Mouse (Mus musculus) kidney, adult 8-10 months (tissue): Measurements from ENCODE around the gene Gid4.
"Not testable (repeated sequence)": the region's sequence is repeated elsewhere in the genome, so short reads cannot be mapped to it uniquely, and the experiment has no call there.

ENCODE experiments used
- DNase-seq, 2 experiments: peaks; one replicate each; pipeline ENCODE4 v3.0.0; 2022

Gid4 gene

DNA sequence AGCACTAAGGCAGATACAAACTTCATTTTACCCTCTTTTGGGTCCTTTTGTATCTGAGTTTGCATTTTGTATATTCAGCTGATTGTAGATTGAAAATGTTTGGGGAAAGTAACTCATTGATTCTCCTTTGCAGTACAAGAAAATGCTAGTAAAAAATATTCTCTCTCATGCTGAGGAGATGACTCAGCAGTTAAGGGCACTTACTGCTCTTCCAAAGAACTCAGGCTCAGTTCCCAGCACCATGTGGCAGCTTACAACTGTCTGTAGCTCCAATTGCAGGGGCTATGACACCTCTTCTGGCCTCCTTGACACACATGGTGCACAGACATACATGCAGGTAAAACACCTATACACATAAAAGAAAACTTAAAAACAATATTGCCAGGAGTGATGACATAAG lies 16.6 kb downstream of the Gid4 start:
- DNase-seq: no peak

GRCm38 (mm10) chr11:60435133-60435532 lies 18.2 kb downstream of the Gid4 start:
- DNase-seq: no peak

- no peak for DNase-seq
Measured at GRCm38 (mm10) chr11:60436618-60437017, 19.7 kb downstream of the Gid4 start.

- DNase-seq: not testable (repeated sequence)
Measured at GRCm38 (mm10) chr11:60439621-60440020, 22.7 kb downstream of the Gid4 start.

- DNase-seq: no peak
Measured at GRCm38 (mm10) chr11:60440176-60440575, 23.2 kb downstream of the Gid4 start.

DNA sequence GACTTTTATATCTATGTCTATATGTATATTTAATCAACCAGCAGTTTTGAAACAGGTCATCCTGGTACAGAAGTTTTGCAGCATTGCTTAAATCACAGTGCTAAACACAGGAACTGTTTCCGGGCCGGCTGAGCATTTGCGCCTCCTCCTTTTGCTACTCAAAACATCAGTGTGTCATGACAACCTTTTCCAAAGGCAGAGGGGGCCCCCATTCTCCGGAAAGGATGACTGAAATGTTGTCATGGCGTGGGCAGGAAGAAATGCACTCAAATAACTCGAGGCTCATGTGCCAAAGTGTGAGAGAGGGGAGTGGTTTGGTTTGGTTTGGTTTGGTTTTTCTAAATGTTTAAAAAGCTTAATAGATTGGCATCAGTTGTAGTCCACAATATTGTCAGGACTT lies 26.0 kb downstream of the Gid4 start:
- no peak for DNase-seq

DNA sequence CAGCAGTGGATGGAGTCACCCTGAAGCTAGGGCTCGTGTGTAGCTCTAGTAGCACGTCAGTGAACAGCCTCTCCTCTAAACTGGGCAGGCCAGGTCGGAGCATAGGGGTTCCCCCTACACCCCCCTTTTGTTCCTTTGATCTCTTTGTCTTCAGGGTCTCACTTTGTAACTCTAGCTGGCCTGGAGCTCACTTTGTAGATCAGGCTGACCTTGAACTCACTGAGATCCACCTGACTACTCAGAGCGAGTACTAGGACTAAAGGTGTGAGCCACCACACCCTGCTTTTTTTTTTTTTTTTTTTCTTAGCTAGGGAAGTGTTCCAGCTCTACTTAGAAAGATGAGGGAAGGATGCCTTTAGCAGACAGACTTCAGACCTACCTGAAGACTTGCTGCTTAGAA lies 27.1 kb downstream of the Gid4 start:
- no peak for DNase-seq

DNA sequence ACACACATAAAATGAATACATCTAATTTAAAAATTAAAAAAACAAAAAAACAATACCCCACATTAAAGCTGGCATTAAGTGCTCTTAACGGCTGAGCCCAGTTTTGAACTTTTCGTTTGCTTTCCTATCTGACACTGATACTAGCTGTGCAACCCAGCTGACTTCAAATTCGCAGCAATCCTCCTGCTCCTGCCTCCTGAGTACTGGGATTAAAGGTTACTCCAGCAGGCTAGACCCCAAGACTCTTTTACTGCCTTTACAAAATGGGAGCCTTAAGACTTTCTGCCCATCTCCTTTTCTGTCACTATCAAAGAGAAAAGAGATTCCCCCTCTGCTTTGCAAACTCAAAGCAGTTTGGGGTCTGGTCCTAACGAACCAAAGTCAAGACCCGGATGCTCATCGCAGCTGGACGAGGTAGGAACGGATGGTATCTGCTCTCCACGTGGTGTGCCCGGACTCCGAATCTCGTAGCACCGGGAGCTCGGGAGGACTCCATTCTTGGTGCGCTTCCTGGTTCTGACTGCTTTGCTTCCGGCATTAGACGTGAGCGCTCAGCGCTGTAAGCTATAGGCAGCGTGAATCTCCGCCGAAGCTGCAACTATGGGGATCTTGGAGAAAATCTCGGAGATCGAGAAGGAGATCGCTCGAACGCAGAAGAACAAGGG lies 37.3 kb downstream of the Gid4 start, which contains the start of gene Drg2:
Gene Drg2, plus strand, starts transcription at position 512 of the 665 bp plus-strand sequence.
- peak; percentile 81 to 89 for DNase-seq

- no peak for DNase-seq
Measured at GRCm38 (mm10) chr11:60454745-60455087, 37.8 kb downstream of the Gid4 start.

DNA sequence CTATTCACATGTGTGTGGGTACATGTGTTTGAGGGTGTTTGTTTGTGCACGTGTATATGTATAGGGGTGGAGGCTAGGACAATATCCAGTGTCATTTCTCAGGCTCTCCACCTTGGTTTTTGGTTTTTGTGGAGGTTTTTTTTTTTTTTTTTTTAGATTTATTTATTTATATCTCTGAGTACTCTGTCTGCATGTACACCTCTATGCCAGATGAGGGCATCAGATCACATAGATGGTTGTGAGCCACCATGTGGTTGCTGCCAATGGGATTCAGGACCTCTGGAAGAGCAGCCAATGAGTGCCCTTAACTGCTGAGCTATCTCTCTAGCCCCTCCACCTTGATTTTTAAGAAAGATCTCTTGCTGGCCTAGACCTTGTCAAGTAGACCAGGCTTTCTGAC lies 41.0 kb downstream of the Gid4 start:
- no peak for DNase-seq

DNA sequence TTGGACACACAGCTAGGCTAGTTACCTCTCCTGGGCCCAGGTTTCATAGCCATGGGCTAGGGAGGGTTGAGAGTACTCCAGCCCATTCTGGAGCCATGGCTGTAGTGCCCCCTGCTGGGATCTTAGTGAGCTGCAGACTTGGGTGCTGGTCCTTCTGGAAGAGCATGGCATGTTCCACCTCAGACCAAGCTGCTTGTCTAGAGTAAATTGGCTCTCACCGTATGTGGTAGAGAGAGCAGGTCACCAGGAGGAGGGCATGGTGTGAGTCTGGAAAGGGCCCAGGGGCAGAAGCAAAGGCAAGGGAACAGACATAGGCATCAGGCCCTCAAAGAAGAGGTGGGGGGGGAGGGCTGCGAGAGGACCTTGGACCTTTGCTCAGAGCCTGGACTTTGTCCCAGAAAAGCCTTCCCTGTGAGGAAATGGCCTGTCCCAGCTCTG lies 49.0 kb downstream of the Gid4 start:
- DNase-seq: peak; percentile 85 to 86

DNA sequence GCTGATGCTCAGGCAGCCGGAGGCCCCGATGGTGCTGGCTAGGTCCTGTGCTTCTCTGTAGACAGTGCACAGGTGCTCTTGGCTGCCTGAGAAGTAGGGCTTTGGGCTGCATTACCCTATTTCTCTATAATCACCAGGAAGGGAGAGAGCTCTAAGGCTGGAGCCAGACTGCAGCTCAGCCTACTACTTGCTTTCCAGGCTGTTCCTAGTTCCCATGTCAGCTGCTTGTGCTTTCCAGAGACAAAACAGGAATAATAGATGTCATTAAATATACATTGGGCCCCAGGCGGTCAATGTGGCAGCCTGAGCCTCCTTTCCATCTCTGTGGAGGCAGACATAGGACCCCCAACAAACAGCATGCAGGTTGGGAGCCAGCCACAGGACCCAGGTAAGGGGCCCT lies 52.1 kb downstream of the Gid4 start, which contains the start of gene Myo15:
Gene Myo15, plus strand, starts transcription at position 301 of the 400 bp plus-strand sequence.
- DNase-seq: no peak

- DNase-seq: no peak
Measured at GRCm38 (mm10) chr11:60470743-60471142, 53.8 kb downstream of the Gid4 start.

- DNase-seq: no peak
Measured at GRCm38 (mm10) chr11:60474534-60474933, 57.6 kb downstream of the Gid4 start.

DNA sequence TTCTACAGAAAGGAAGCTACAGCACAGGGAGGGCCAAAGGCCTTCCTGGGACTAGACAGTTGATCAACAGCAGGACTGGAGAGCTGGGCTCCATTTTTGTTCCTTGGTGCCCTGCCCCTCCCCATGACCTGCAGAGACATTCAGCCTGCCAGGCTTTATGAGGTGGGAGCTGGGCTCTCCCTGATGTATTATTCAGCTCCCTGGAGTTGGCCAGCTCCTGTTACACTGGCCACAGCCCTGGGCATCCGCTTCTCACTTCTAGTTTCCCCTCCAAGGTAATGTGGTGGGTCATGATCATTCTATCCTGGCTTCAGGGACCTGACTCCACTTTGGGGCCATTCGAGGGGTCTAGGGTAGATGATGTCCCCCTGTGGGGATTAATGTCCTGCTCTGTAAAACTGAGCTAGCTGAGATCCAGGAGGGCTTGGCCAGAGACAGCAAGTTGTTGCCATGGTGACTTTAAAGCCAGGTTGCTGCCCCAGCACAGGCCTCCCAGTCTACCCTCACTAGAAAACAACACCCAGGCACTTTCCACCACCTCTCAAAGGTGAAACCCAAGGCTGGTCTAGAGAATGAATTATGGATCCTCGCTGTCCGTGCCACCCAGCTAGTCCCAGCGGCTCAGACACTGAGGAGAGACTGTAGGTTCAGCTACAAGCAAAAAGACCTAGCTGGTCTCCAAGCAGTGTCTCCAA lies 58.9 kb downstream of the Gid4 start:
- DNase-seq: no peak

DNA sequence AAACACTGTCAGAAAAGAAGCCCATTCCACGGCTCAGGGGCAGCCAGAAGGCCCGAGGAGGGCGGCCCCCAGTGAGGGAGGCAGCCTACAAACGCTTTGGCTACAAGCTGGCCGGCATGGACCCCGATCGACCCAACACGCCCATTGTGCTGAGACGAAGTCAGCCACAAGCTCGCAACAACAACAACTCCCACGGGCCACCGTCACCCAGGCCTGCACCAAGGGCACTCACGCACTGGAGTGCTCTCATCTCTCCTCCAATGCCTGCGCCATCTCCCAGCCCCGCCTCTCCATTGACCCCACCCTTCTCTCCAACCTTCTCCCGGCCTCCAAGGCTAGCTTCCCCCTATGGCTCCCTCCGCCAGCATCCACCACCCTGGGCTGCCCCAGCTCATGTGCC lies 61.2 kb downstream of the Gid4 start:
- no peak for DNase-seq

- no peak for DNase-seq
Measured at GRCm38 (mm10) chr11:60486267-60486666, 69.3 kb downstream of the Gid4 start.

- no peak for DNase-seq
Measured at GRCm38 (mm10) chr11:60492726-60493125, 75.8 kb downstream of the Gid4 start.

GRCm38 (mm10) chr11:60495692-60496091 lies 78.7 kb downstream of the Gid4 start:
- DNase-seq: no peak
